Mouse (Mus musculus): ENCODE measurements at regions not wholly inside any gene's neighbourhood (a gene's known extent, or its start where the extent isn't known, plus 50 kb on each side); places are given as distances from the start of the nearest gene placed in this dataset.

GRCm38 (mm10) chr4:119018573-119018972 is 57.2 kb downstream of the Lao1 start:
- H3K4me1 ChIP-seq (replicated peaks; ENCODE audit: control insufficient read depth, insufficient read depth, low read length) = no peaks in the 10 kb centered on the region
- no peak overlapping the region for H3K4me3 ChIP-seq (replicated peaks; ENCODE audit: low read length)
- H3K27me3 ChIP-seq (ENCODE audit: control insufficient read depth, insufficient read depth, low read length) = no peaks in the 10 kb centered on the region
- DNase-seq (ENCODE audit: low spot score) (no peak), ATAC-seq (ENCODE audit: low FRiP score) (no peak)
- no peak overlapping the region for H3K4me2 ChIP-seq (replicated peaks)
- H3K36me3 ChIP-seq (replicated peaks; ENCODE audit: control insufficient read depth, insufficient read depth) = no peaks in the 10 kb centered on the region
- no peak overlapping the region for H3K27ac ChIP-seq
- H3K9ac ChIP-seq = no peak overlapping the region
- no peaks in the 10 kb centered on the region for H3K9me3 ChIP-seq (ENCODE audit: control insufficient read depth, low read length)
- WGBS = 66% methylated on average over 6 of the region's 6 CpGs

GRCm38 (mm10) chr4:119019013-119019781 is 57.8 kb downstream of the Lao1 start:
- H3K4me1 ChIP-seq (replicated peaks; ENCODE audit: control insufficient read depth, insufficient read depth, low read length) = no peaks in the 10 kb centered on the region
- no peak overlapping the region for H3K4me3 ChIP-seq (replicated peaks; ENCODE audit: low read length)
- no peak overlapping the region for H3K9ac ChIP-seq
- WGBS = 49% methylated on average over 12 of the region's 12 CpGs
- no peaks in the 10 kb centered on the region for H3K36me3 ChIP-seq (replicated peaks; ENCODE audit: control insufficient read depth, insufficient read depth)
- peak; percentile 44 for DNase-seq (ENCODE audit: low spot score)
- peak; percentile 57; the same call in 1 of the 2 replicates for ATAC-seq (ENCODE audit: low FRiP score)
- H3K9me3 ChIP-seq (ENCODE audit: control insufficient read depth, low read length) = no peaks in the 10 kb centered on the region
- no peaks in the 10 kb centered on the region for H3K27me3 ChIP-seq (ENCODE audit: control insufficient read depth, insufficient read depth, low read length)
- no peak overlapping the region for H3K27ac ChIP-seq
- no peak overlapping the region; the same call in 1 of the 2 replicates for H3K4me2 ChIP-seq (replicated peaks)

GRCm38 (mm10) chr4:119022338-119022737 is 61.0 kb downstream of the Lao1 start:
- WGBS = 70% methylated on average over 6 of the region's 6 CpGs
- Histone ChIP-seq H3K9ac (no peak overlapping the region), H3K36me3 (replicated peaks; ENCODE audit: control insufficient read depth, insufficient read depth) (no peaks in the 10 kb centered on the region), H3K27ac (no peak overlapping the region), H3K4me1 (replicated peaks; ENCODE audit: control insufficient read depth, insufficient read depth, low read length) (no peaks in the 10 kb centered on the region), H3K9me3 (ENCODE audit: control insufficient read depth, low read length) (no peaks in the 10 kb centered on the region), H3K27me3 (ENCODE audit: control insufficient read depth, insufficient read depth, low read length) (no peaks in the 10 kb centered on the region), H3K4me3 (replicated peaks; ENCODE audit: low read length) (no peak overlapping the region), H3K4me2 (replicated peaks) (no peak overlapping the region)
- DNase-seq (ENCODE audit: low spot score) (no peak), ATAC-seq (ENCODE audit: low FRiP score) (no peak)

- Histone ChIP-seq H3K27me3 (ENCODE audit: control insufficient read depth, insufficient read depth, low read length) (no peaks in the 10 kb centered on the region), H3K36me3 (replicated peaks; ENCODE audit: control insufficient read depth, insufficient read depth) (no peaks in the 10 kb centered on the region), H3K4me3 (replicated peaks; ENCODE audit: low read length) (no peak overlapping the region), H3K4me2 (replicated peaks) (no peak overlapping the region), H3K27ac (no peak overlapping the region), H3K9me3 (ENCODE audit: control insufficient read depth, low read length) (no peaks in the 10 kb centered on the region), H3K9ac (no peak overlapping the region), H3K4me1 (replicated peaks; ENCODE audit: control insufficient read depth, insufficient read depth, low read length) (0 out of 2 replicates have a peak, but pooled peaks cover 7% of the 10 kb centered on the region)
- ATAC-seq (ENCODE audit: low FRiP score) = no peak
- no peak for DNase-seq (ENCODE audit: low spot score)
- WGBS = 19% methylated on average over 5 of the region's 5 CpGs
Measured at GRCm38 (mm10) chr4:119026237-119026861, 65.0 kb downstream of the Lao1 start.

GRCm38 (mm10) chr4:119028208-119028821 is 66.9 kb downstream of the Lao1 start:
- ATAC-seq (ENCODE audit: low FRiP score) = peak; percentile 24; the same call in 1 of the 2 replicates
- H3K27ac ChIP-seq = no peak overlapping the region
- no peaks in the 10 kb centered on the region for H3K9me3 ChIP-seq (ENCODE audit: control insufficient read depth, low read length)
- no peak overlapping the region for H3K4me2 ChIP-seq (replicated peaks)
- no peak for DNase-seq (ENCODE audit: low spot score)
- H3K36me3 ChIP-seq (replicated peaks; ENCODE audit: control insufficient read depth, insufficient read depth) = no peaks in the 10 kb centered on the region
- WGBS = 23% methylated on average over 8 of the region's 8 CpGs
- no peak overlapping the region for H3K4me3 ChIP-seq (replicated peaks; ENCODE audit: low read length)
- H3K9ac ChIP-seq = no peak overlapping the region
- H3K4me1 ChIP-seq (replicated peaks; ENCODE audit: control insufficient read depth, insufficient read depth, low read length) = 0 out of 2 replicates have a peak, but pooled peaks cover 7% of the 10 kb centered on the region
- no peaks in the 10 kb centered on the region for H3K27me3 ChIP-seq (ENCODE audit: control insufficient read depth, insufficient read depth, low read length)

- 48% methylated on average over 7 of the region's 7 CpGs for WGBS
- Histone ChIP-seq H3K9me3 (ENCODE audit: control insufficient read depth, low read length) (no peaks in the 10 kb centered on the region), H3K4me2 (replicated peaks) (no peak overlapping the region), H3K9ac (no peak overlapping the region), H3K27ac (no peak overlapping the region), H3K27me3 (ENCODE audit: control insufficient read depth, insufficient read depth, low read length) (no peaks in the 10 kb centered on the region), H3K4me1 (replicated peaks; ENCODE audit: control insufficient read depth, insufficient read depth, low read length) (0 out of 2 replicates have a peak, but pooled peaks cover 7% of the 10 kb centered on the region), H3K36me3 (replicated peaks; ENCODE audit: control insufficient read depth, insufficient read depth) (no peaks in the 10 kb centered on the region), H3K4me3 (replicated peaks; ENCODE audit: low read length) (no peak overlapping the region)
- no peak for DNase-seq (ENCODE audit: low spot score)
- ATAC-seq (ENCODE audit: low FRiP score) = no peak
Measured at GRCm38 (mm10) chr4:119029091-119029490, 67.7 kb downstream of the Lao1 start.

GRCm38 (mm10) chr4:119029735-119030134 is 68.4 kb downstream of the Lao1 start:
- Histone ChIP-seq H3K27me3 (ENCODE audit: control insufficient read depth, insufficient read depth, low read length) (no peaks in the 10 kb centered on the region), H3K9me3 (ENCODE audit: control insufficient read depth, low read length) (no peaks in the 10 kb centered on the region), H3K27ac (no peak overlapping the region), H3K4me2 (replicated peaks) (no peak overlapping the region), H3K9ac (no peak overlapping the region), H3K4me3 (replicated peaks; ENCODE audit: low read length) (no peak overlapping the region), H3K4me1 (replicated peaks; ENCODE audit: control insufficient read depth, insufficient read depth, low read length) (0 out of 2 replicates have a peak, but pooled peaks cover 7% of the 10 kb centered on the region), H3K36me3 (replicated peaks; ENCODE audit: control insufficient read depth, insufficient read depth) (no peaks in the 10 kb centered on the region)
- DNase-seq (ENCODE audit: low spot score) = no peak
- ATAC-seq (ENCODE audit: low FRiP score) = no peak
- WGBS = 77% methylated on average over 6 of the region's 6 CpGs

GRCm38 (mm10) chr4:119030865-119031264 is 69.5 kb downstream of the Lao1 start:
- H3K4me1 ChIP-seq (replicated peaks; ENCODE audit: control insufficient read depth, insufficient read depth, low read length) = 0 out of 2 replicates have a peak, but pooled peaks cover 7% of the 10 kb centered on the region
- no peak for DNase-seq (ENCODE audit: low spot score)
- no peak overlapping the region for H3K4me2 ChIP-seq (replicated peaks)
- no peaks in the 10 kb centered on the region for H3K27me3 ChIP-seq (ENCODE audit: control insufficient read depth, insufficient read depth, low read length)
- H3K4me3 ChIP-seq (replicated peaks; ENCODE audit: low read length) = no peak overlapping the region
- no peak overlapping the region for H3K27ac ChIP-seq
- H3K9me3 ChIP-seq (ENCODE audit: control insufficient read depth, low read length) = no peaks in the 10 kb centered on the region
- no peaks in the 10 kb centered on the region for H3K36me3 ChIP-seq (replicated peaks; ENCODE audit: control insufficient read depth, insufficient read depth)
- H3K9ac ChIP-seq = no peak overlapping the region
- 50% methylated on average over 5 of the region's 5 CpGs for WGBS
- ATAC-seq (ENCODE audit: low FRiP score) = no peak

GRCm38 (mm10) chr4:119033006-119033405 is 71.6 kb downstream of the Lao1 start:
- WGBS = 79% methylated on average over 4 of the region's 4 CpGs
- no peaks in the 10 kb centered on the region for H3K36me3 ChIP-seq (replicated peaks; ENCODE audit: control insufficient read depth, insufficient read depth)
- DNase-seq (ENCODE audit: low spot score) (no peak), ATAC-seq (ENCODE audit: low FRiP score) (no peak)
- H3K9ac ChIP-seq = no peak overlapping the region
- H3K9me3 ChIP-seq (ENCODE audit: control insufficient read depth, low read length) = no peaks in the 10 kb centered on the region
- H3K27ac ChIP-seq = no peak overlapping the region
- no peak overlapping the region for H3K4me2 ChIP-seq (replicated peaks)
- no peaks in the 10 kb centered on the region for H3K27me3 ChIP-seq (ENCODE audit: control insufficient read depth, insufficient read depth, low read length)
- no peak overlapping the region for H3K4me3 ChIP-seq (replicated peaks; ENCODE audit: low read length)
- 0 out of 2 replicates have a peak, but pooled peaks cover 7% of the 10 kb centered on the region for H3K4me1 ChIP-seq (replicated peaks; ENCODE audit: control insufficient read depth, insufficient read depth, low read length)

Data from hindbrain, embryonic 14.5 days (tissue).